Mouse (Mus musculus): Measurements from ENCODE around the gene Fhad1. TPM values are rescaled to one million over a fixed set of nuclear protein-coding genes. Genes with fewer than 3 reads are reported as not detected.

Fhad1 gene
- total RNA-seq, 2 experiments from 2014 or later = not detected

- intact Hi-C loops (cut with DNase I) = no loop called here
- no peak for DNase-seq
Measured at GRCm38 (mm10) chr4:141949436-141949835, 65.4 kb downstream of the Fhad1 start.

GRCm38 (mm10) chr4:141948822-141949221 is 66.1 kb downstream of the Fhad1 start:
- intact Hi-C loops (cut with DNase I) = no loop called here
- no peak for DNase-seq

- intact Hi-C loops (cut with DNase I) = no loop called here
- DNase-seq = no peak
Measured at GRCm38 (mm10) chr4:141942403-141942802, 72.5 kb downstream of the Fhad1 start.

GRCm38 (mm10) chr4:141941289-141941688 is 73.6 kb downstream of the Fhad1 start:
- intact Hi-C loops (cut with DNase I) = no loop called here
- no peak for DNase-seq

GRCm38 (mm10) chr4:141938535-141938934 is 76.3 kb downstream of the Fhad1 start:
- DNase-seq = no peak
- intact Hi-C loops (cut with DNase I) = no loop called here

GRCm38 (mm10) chr4:141932785-141933574 is 81.9 kb downstream of the Fhad1 start:
- DNase-seq = no peak
- intact Hi-C loops (cut with DNase I) = no loop called here

- intact Hi-C loops (cut with DNase I) = no loop called here
- no peak for DNase-seq
Measured at GRCm38 (mm10) chr4:141931526-141931925, 83.4 kb downstream of the Fhad1 start.

- intact Hi-C loops (cut with DNase I) = no loop called here
- no peak for DNase-seq
Measured at GRCm38 (mm10) chr4:141930001-141930400, 84.9 kb downstream of the Fhad1 start.

GRCm38 (mm10) chr4:141928881-141929281 is 86.0 kb downstream of the Fhad1 start:
- intact Hi-C loops (cut with DNase I) = no loop called here
- DNase-seq = peak; percentile 29 to 41

GRCm38 (mm10) chr4:141925781-141926345 is 89.0 kb downstream of the Fhad1 start:
- intact Hi-C loops (cut with DNase I) = no loop called here

GRCm38 (mm10) chr4:141923961-141924360 is 90.9 kb downstream of the Fhad1 start:
- DNase-seq = no peak
- intact Hi-C loops (cut with DNase I) = no loop called here

More at GRCm38 (mm10) chr4:141925781-141926345, 89.0 kb downstream of the Fhad1 start:
- no peak for DNase-seq

- intact Hi-C loops (cut with DNase I) = no loop called here
- no peak for DNase-seq
Measured at GRCm38 (mm10) chr4:141920391-141920790, 94.5 kb downstream of the Fhad1 start.

- intact Hi-C loops (cut with DNase I) = no loop called here
- DNase-seq = no peak
Measured at GRCm38 (mm10) chr4:141917735-141918419, 97.0 kb downstream of the Fhad1 start.

GRCm38 (mm10) chr4:141914040-141914439 is 100.8 kb downstream of the Fhad1 start:
- intact Hi-C loops (cut with DNase I) = loop anchor here (5.0 kb wide), 2 partner anchors 42 to 57 kb away; partner anchors contain the start of gene Efhd2

GRCm38 (mm10) chr4:141913201-141913993 is 101.5 kb downstream of the Fhad1 start:
- DNase-seq = peak; percentile 17 to 37
- intact Hi-C loops (cut with DNase I) = loop anchor here (5.0 kb wide), 2 partner anchors 41 to 56 kb away; partner anchors contain the start of gene Efhd2

More at GRCm38 (mm10) chr4:141914040-141914439, 100.8 kb downstream of the Fhad1 start:
- DNase-seq = peak; percentile 70 to 76

GRCm38 (mm10) chr4:141904710-141905109 is 110.2 kb downstream of the Fhad1 start:
- DNase-seq = no peak
- intact Hi-C loops (cut with DNase I) = no loop called here

GRCm38 (mm10) chr4:141902479-141902858 is 112.4 kb downstream of the Fhad1 start:
- intact Hi-C loops (cut with DNase I) = no loop called here
- no peak for DNase-seq

- intact Hi-C loops (cut with DNase I) = no loop called here
- DNase-seq = no peak
Measured at GRCm38 (mm10) chr4:141901711-141902478, 113.0 kb downstream of the Fhad1 start.

GRCm38 (mm10) chr4:141900421-141900820 is 114.5 kb downstream of the Fhad1 start:
- DNase-seq = no peak
- intact Hi-C loops (cut with DNase I) = no loop called here

GRCm38 (mm10) chr4:141899936-141900335 is 114.9 kb downstream of the Fhad1 start:
- intact Hi-C loops (cut with DNase I) = no loop called here
- peak in 1 of 2 experiments; percentile 19 for DNase-seq
